Comparison of ENCODE assay signal across 36 mouse cellular contexts in the genomic region with DNA sequence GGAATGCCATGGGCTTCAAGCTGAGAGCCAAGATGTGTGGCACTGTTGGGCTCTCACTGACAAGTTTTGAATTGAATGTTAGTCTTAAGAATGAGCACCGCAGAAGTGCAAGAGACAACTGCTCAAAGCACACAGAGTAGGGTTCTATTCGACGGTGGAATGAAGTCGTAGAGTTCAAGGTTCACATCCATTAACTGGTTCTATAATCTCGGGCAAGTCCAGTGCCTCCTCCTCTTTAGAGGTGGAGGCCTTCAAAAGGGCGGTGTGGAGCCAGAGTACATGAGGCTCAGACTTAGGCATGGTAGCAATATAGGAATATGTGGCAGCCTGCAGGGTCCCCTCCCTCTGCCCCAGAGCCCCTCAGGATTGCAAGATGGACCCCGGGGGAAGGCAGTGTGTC. TPM values are rescaled to one million over a fixed set of nuclear protein-coding genes. Genes with fewer than 3 reads are reported as not detected.
"Had no signal": no experiment of that assay in that cellular context is flagged by ENCODE, and none has a peak within 500 bp of the region (broad histone marks: within the 10 kb centered on the region; RNA-seq: fewer than 3 reads in every experiment).

No protein-coding gene starts in this region.

- H3K36me3 ChIP-seq: limb, embryonic 10.5 days; limb, embryonic 12.5 days; limb, embryonic 13.5 days; limb, embryonic 15.5 days; liver, embryonic 12.5 days; liver, embryonic 13.5 days; liver, embryonic 15.5 days; lung, embryonic 15.5 days; midbrain, embryonic 10.5 days; midbrain, embryonic 12.5 days; midbrain, embryonic 13.5 days; midbrain, embryonic 15.5 days; neural tube, embryonic 12.5 days had no signal

- H3K4me1 ChIP-seq: liver, embryonic 12.5 days; liver, embryonic 13.5 days; liver, embryonic 15.5 days; lung, embryonic 15.5 days; megakaryocyte, embryonic 14.5 days; neural tube, embryonic 12.5 days had no signal

- ATAC-seq: liver, embryonic 12.5 days; liver, postnatal 0 days; lung, postnatal 0 days; midbrain, embryonic 13.5 days; midbrain, embryonic 15.5 days; midbrain, embryonic 16.5 days had no signal

- DNase-seq: left cerebral cortex, postnatal 4 days; liver; liver, embryonic 13.5 days; liver, postnatal 0 days; lung, adult 18-20 months; lung, adult 2 months; lung, embryonic 14.5 days; lung, postnatal 10 days; lung, postnatal 14 days; lung, postnatal 36 days; lung, postnatal 4 days; midbrain, embryonic 14.5 days had no signal

- H3K27ac ChIP-seq: limb, embryonic 10.5 days; limb, embryonic 12.5 days; limb, embryonic 13.5 days; limb, embryonic 15.5 days; liver, embryonic 12.5 days; liver, embryonic 13.5 days; liver, embryonic 14.5 days; liver, embryonic 15.5 days; lung, embryonic 15.5 days; macrophage; midbrain, embryonic 10.5 days; midbrain, embryonic 12.5 days; midbrain, embryonic 13.5 days; midbrain, embryonic 15.5 days; neural tube, embryonic 12.5 days had no signal

- H3K9ac ChIP-seq: limb, embryonic 12.5 days; limb, embryonic 13.5 days; limb, embryonic 15.5 days; liver, embryonic 12.5 days; liver, embryonic 13.5 days; liver, embryonic 14.5 days; liver, embryonic 15.5 days; liver, postnatal 0 days; lung, embryonic 14.5 days; lung, embryonic 15.5 days; midbrain, embryonic 12.5 days; midbrain, embryonic 13.5 days; midbrain, embryonic 15.5 days; neural tube, embryonic 12.5 days had no signal

- H3K9me3 ChIP-seq: limb, embryonic 10.5 days; limb, embryonic 12.5 days; limb, embryonic 13.5 days; limb, embryonic 15.5 days; liver, embryonic 12.5 days; liver, embryonic 13.5 days; liver, embryonic 15.5 days; lung, embryonic 15.5 days; megakaryocyte, embryonic 14.5 days; midbrain, embryonic 10.5 days; midbrain, embryonic 12.5 days; midbrain, embryonic 13.5 days; midbrain, embryonic 15.5 days; neural tube, embryonic 12.5 days had no signal

- H3K4me2 ChIP-seq: limb, embryonic 12.5 days; limb, embryonic 13.5 days; limb, embryonic 15.5 days; liver, embryonic 11.5 days; liver, embryonic 12.5 days; liver, embryonic 13.5 days; liver, embryonic 15.5 days; lung, embryonic 14.5 days; lung, embryonic 15.5 days; midbrain, embryonic 11.5 days; midbrain, embryonic 12.5 days; midbrain, embryonic 13.5 days; midbrain, embryonic 15.5 days; neural tube, embryonic 12.5 days had no signal

- H3K27me3 ChIP-seq: limb, embryonic 13.5 days; limb, embryonic 15.5 days; liver, embryonic 12.5 days; liver, embryonic 13.5 days; liver, embryonic 15.5 days; lung, embryonic 15.5 days; midbrain, embryonic 15.5 days; neural tube, embryonic 12.5 days had no signal

- H3K4me3 ChIP-seq: limb, embryonic 10.5 days; limb, embryonic 12.5 days; limb, embryonic 13.5 days; limb, embryonic 15.5 days; liver, embryonic 12.5 days; liver, embryonic 13.5 days; liver, embryonic 15.5 days; lung, embryonic 15.5 days; megakaryocyte, embryonic 14.5 days; midbrain, embryonic 10.5 days; midbrain, embryonic 12.5 days; midbrain, embryonic 13.5 days; midbrain, embryonic 15.5 days; myocyte; neural tube, embryonic 12.5 days had no signal

RNA-seq across cellular contexts. Expression of gene Gm45623, which starts 43.8 kb away (rescaled TPM):
- polyA plus RNA-seq: limb, embryonic 10.5 days; limb, embryonic 11.5 days; limb, embryonic 12.5 days; liver, adult 2 months; liver, embryonic 11.5 days; liver, embryonic 12.5 days; liver, embryonic 13.5 days; liver, embryonic 14.5 days; liver, embryonic 15.5 days; liver, embryonic 16.5 days; liver, postnatal 0 days; macrophage; midbrain, embryonic 10.5 days; midbrain, embryonic 11.5 days; myocyte; neural tube, embryonic 11.5 days had no signal
